Mouse (Mus musculus): Measurements from ENCODE around the gene Gm5142.

Gene Gm5142

GRCm38 (mm10) chr14:59178649-59179048 is at the start of gene Gm5142:
Gene Gm5142, minus strand, starts transcription at chr14:59178749.
- DNase-seq (ENCODE audit: low read depth, low spot score) = no peak

DNA sequence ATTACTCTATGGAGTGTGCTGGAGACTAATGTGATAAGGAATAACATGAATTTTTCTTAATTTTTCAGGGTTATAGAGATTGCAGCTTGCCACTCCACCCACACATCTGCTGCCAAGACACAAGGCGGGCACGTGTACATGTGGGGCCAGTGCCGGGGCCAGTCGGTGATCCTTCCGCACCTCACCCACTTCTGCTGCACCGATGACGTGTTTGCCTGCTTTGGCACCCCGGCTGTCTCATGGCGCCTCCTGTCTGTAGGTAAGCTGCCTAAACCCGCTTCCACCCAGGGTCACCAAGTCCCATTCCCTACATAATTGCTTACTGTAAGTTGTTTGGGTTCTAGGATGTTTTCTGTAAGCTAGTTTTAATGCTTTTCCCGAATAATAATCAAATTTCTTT is 47.7 kb upstream of the Gm5142 start:
- DNase-seq (ENCODE audit: low read depth, low spot score) = no peak

DNA sequence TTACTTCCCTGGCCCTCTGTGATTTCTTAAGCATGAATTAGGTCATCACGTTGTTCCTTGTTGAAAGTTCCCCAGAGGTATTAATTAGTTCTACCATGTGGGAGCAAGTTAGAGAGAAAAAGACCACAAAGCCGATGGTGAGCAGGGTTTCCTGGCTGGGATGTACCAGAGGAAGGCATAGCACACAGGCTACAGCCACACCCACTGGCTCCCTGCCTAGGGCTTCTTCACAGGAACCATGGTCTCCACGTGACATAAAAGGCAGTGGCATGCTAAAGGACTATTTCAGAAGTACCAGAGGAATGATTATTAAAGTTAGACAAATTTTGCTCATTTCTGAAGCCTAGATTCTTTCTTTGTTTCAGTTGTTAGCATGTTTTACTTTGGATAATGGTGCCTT is 40.7 kb upstream of the Gm5142 start:
- DNase-seq (ENCODE audit: low read depth, low spot score) = no peak

GRCm38 (mm10) chr14:59209816-59210215 is 31.3 kb upstream of the Gm5142 start:
- no peak for DNase-seq (ENCODE audit: low read depth, low spot score)

DNA sequence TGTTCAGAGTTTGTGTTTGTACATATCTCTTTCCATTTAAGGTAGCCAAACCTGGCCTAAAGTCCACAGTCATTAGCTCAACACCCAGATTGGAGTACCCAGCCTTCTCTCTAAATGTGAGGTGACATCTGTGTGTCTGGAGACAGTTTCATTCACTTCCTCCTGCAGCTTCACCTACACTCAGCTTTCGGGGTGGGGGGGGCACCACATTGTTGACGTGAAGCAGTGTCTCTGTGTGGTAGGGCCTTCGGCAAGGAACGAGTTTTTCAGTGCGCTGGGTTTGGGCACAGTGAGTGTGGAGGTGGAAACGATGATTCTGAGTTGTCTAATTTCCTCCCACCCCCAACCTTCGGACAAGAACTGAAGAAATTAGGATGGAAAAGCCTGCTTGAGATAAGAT is 30.5 kb upstream of the Gm5142 start:
- peak; percentile 19 for DNase-seq (ENCODE audit: low read depth, low spot score)

DNA sequence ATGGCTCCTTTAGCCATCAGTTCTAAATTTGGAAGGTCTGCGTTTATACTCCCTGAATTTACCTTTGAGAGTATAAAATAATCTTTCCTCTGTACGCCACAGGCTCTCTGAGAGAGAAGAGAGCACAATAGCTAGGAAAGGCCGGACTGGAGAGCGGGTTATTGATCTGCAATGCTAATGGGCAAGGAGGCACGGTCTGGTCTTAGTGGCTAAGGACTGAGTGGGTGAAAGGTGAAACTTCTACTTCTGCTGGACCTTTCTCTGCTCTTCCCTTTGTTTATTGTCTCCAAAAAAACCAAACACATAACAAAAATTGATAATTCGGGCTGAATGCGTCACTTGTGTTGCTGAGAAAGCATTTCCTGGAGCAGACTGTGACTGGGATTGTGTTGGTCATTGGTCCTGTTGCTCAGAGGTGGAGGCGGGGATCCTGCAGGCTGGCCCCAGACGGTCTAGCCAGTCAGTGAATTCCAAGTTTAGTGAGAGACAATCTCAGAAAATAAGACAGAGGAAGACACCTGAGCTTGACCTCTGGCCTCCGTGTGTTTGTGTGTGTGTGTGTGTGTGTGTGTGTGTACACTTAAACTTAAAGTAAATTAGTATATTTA is 27.5 kb upstream of the Gm5142 start:
- DNase-seq (ENCODE audit: low read depth, low spot score) = no peak

DNA sequence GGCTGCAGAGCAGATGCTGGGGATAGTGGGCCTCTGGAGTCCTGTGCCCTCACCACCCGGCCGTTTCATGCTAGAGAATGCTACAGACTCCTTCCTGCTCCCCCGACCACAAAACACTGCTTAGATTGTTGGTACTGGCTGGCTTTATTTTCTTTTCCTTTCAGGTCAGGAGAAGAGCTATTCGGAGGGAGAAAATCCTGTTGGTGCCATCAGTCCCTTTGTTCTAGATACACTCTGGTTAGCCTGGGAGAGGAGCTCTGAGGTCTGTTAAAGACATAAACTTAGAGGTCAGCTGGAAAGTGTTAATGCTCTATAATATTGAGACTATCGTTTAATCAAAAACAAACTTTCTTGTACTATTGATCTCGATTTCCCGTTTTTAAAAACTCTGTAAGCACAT is 26.9 kb upstream of the Gm5142 start:
- DNase-seq (ENCODE audit: low read depth, low spot score) = no peak

- DNase-seq (ENCODE audit: low read depth, low spot score) = peak; percentile 74
These were observed 23.2 kb upstream of the Gm5142 start for GRCm38 (mm10) chr14:59201604-59202215.

DNA sequence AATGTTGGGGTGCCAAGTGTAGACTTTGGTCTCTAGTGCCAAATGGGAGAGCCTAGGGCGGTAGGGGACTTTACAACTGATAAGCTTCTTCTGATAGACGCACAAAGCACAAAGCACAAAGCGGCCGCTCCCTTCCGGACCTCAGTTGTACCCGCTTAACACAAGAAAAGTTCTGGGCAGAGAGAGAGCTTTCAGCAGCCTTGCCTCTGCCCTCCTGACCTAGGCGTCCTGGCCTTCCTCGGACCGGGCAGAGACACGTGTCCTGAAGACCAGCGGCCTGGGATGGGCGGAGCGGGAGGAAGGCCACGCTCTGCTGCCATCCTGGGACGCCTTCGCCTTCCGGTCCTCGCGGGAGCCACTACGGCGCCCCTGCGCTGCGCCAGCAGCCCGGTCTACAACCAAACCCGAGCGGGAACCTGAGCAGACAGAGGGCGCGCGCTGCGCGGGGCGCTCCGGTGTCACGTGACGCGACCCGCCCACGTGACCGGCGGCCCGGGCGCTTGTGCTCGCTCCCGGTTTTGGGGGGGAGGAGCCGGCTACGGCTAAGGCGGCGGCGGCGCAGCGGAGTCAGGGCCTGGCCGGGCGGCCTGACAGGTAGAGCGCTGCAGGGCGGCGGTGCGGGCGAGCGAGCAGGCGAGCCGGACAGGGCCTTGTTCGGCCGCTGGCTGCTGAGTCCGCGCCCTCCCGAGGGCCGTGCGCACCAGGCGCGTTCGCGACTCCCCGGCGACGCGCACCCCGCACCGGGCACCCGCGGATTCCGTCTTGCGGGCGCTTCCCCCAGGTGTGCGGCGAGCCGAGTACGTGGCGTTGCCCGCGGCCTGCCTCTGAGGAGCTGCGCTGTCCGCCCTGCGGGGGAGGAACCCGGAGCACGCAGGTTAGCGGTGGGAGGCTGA is 22.4 kb upstream of the Gm5142 start, which contains the start of gene Rcbtb1:
Gene Rcbtb1 (plus strand): TSS at position 499 of the 893 bp plus-strand sequence.
- peak; percentile 96 for DNase-seq (ENCODE audit: low read depth, low spot score)

DNA sequence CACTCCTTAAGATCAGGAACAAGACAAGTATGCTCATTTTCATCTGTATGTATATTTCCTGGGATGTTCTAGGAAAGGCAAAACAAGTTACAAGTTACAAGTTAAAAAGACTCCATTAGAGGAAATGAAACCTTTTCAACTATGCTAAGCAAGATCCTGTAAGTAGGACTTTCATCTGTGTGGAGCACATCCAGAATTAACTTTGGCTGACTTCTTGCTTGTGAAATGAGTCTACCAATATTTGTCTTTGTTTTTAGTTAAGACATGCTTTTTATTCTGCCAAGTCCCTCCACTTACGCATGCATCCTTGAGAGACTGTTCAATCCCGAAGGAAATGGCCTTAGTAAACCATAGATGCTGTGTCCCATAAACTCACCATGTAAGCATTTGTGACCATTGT is 7.6 kb upstream of the Gm5142 start:
- DNase-seq (ENCODE audit: low read depth, low spot score) = no peak

DNA sequence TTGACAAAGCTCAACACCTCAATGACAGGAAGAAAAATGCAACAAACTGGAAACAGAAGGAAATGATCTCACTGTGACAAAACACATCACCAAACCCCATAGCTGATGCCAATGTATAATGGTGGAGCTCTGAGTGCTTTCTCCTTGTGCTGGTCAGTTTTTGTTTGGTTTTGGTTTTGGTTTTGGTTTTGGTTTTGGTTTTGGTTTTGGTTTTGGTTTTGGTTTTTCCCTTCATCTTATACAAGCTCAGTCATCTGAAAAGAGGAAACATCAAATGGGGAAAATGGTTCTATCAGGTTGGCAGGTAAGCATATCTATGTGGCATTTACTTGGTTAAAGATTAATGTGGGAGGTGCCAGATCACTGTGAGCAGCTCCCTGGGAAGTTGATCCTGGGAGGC is 7.0 kb upstream of the Gm5142 start:
- DNase-seq (ENCODE audit: low read depth, low spot score) = no peak

- DNase-seq (ENCODE audit: low read depth, low spot score) = no peak
These were observed 4.2 kb upstream of the Gm5142 start for GRCm38 (mm10) chr14:59182732-59183131.

DNA sequence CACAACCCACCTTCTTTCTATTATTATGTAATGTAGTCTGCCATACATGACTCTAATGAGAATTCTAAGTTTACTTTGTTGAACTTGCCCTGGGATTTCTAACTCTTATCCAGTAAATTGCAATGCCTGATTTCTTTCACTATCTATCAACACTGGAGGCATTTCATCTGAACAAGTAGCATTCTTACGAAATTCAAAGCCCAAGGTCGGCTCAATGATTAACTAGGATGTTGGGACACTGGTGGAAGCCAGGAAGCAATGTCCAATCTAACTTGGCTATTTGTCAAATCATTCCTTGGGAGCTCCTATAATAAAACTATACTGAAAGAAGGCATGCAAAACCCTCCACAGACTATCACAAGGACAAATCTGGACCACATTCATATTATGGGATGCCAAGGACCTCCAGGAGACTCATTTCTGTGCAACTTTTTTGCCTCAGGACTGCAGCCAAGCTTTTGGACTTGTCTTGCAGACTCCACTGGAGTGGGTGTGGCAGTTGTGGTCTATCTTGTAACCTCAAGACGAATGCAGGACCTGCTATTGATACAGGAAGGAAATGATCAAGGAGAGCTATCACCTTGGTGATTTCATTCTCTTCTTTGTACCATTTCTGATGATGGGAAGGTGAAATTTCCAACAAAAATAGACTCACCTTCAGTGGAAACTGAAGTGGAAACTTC is 21.4 kb downstream of the Gm5142 start:
- peak; percentile 4 for DNase-seq (ENCODE audit: low read depth, low spot score)

- DNase-seq (ENCODE audit: low read depth, low spot score) = no peak
These were observed 23.0 kb downstream of the Gm5142 start for GRCm38 (mm10) chr14:59155589-59155988.

DNA sequence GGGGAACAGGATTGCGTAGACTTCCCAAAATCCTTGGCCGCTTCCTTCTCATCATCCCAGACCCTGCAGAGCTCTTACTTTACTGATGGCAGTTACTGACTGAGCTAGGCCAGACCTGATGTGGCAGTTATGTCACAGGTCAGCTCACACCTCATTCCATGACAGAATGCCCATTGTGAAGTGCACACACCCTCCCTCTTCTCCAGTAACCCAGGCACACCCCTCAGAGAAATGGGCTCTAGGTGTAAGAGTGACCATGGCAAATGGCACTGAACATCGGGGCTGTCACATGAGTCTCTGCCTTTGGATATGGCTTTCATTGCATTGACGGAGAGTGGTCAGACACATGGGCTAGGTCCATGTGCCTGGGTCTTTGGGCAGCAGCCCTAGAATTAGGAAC is 35.8 kb downstream of the Gm5142 start, which contains the start of gene 1700129C05Rik:
Gene 1700129C05Rik (minus strand): TSS at position 101 of the 400 bp plus-strand sequence.
- DNase-seq (ENCODE audit: low read depth, low spot score) = no peak

DNA sequence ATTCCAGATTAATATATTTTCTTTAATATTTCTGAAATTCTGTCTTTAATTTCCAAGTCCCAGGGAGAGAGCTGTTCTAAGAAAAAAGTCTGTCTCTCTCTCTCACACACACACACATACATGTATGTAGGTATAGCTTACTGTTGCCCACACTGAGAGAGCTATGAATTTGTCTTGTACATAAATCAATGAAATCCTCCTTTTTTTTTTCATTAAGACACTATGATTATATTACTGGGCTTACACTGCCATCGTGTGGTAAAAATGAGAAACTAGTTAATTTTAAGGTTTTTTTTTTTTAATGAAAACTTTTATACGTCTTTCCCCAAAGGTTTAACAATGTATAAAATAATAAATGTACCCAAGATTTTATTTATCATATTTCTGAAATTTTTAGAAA is 64.3 kb downstream of the Gm5142 start:
- DNase-seq (ENCODE audit: low read depth, low spot score) = peak; percentile 12
